In the genomic region with DNA sequence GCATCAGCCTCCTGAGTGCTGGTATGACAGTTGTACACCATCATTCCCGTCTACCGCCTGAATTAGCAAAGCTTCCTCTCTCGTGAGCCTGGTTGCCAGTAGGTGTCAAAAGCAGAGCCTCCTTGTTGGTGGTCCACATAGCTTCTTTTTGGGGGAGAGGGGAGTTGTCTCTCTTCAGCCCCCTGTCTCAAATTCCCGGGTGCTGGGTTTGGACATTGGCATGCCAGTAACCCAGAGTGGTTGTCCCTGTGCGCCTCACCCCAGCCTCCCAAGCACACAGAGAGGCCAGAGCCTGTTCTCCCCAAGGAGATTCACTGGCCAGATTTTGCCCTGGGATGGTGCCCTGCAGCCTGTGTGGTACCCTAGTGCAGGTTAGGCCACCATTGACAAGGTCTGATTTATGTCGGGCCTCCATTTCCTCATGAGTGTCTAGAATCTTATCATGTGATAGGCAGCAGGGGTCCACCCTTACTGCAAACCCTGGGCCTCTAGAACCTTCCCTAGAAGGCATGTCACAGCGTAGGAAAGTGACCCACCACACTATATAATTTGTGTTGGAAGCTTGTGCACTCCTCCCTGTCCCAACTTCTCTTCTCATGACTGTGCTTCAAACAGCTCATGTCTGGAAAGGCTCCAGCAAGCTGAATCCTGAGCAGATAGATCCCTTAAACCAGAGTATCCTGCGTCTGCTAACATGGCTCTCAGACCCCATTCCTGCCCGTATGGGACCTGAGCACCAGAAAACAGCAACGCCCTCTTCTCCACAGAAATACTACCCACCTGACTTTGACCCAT, we compare ENCODE assay signal across 8 mouse cellular contexts. TPM values are rescaled to one million over a fixed set of nuclear protein-coding genes. Genes with fewer than 3 reads are reported as not detected.
DNase-seq lines count a peak whose midpoint lies in the region; ATAC-seq and TF ChIP-seq lines count a peak whose summit lies in the region.

No protein-coding gene starts in this region.

- H3K9me3 ChIP-seq in kidney, embryonic 14.5 days (ENCODE audit: control insufficient read depth, low read length) = no peaks in the 10 kb centered on the region
- H3K9me3 ChIP-seq in forebrain, postnatal 0 days (ENCODE audit: low read length) = no peaks in the 10 kb centered on the region

- peak overlapping the region; percentile 65; the same call in 1 of the 2 replicates for H3K9ac ChIP-seq in kidney, embryonic 14.5 days (ENCODE audit: low read depth, low read length)
- H3K9ac ChIP-seq in forebrain, postnatal 0 days = 0 out of 2 replicates have a peak overlapping the region, but pooled peaks have one; percentile 47

- H3K79me2 ChIP-seq in macrophage (ENCODE audit: inconsistent target) = peaks cover 11% of the 10 kb centered on the region; the same call in 1 of the 2 replicates

- no peak for DNase-seq in kidney, adult 18-20 months
- DNase-seq in forebrain, postnatal 0 days = no peak
- no peak for DNase-seq in gastrocnemius, postnatal 25 days
- no peak for DNase-seq in frontal cortex, postnatal 36 days (ENCODE audit: low spot score in 2 of 2)
- DNase-seq in right cerebral cortex, postnatal 25 days = no peak

- H3K4me1 ChIP-seq in kidney, embryonic 14.5 days (ENCODE audit: control insufficient read depth, insufficient read depth, low read length) = 0 out of 2 replicates have a peak, but pooled peaks cover 9% of the 10 kb centered on the region
- H3K4me1 ChIP-seq in brown adipose tissue, adult 24 weeks (ENCODE audit: control insufficient read depth, insufficient read depth, insufficient read length, low read length) = no peaks in the 10 kb centered on the region; the same call in 1 of the 2 replicates
- peaks cover 12% of the 10 kb centered on the region for H3K4me1 ChIP-seq in forebrain, postnatal 0 days (ENCODE audit: insufficient read depth)

- peaks cover 32% of the 10 kb centered on the region for H3K36me3 ChIP-seq in kidney, embryonic 14.5 days (ENCODE audit: control insufficient read depth, insufficient read depth, low read length)
- peaks cover 32% of the 10 kb centered on the region for H3K36me3 ChIP-seq in forebrain, postnatal 0 days (ENCODE audit: insufficient read depth)
- peaks cover 3% of the 10 kb centered on the region for H3K36me3 ChIP-seq in macrophage (ENCODE audit: inconsistent target)

- peak overlapping the region; percentile 58 for H3K4me3 ChIP-seq in kidney, embryonic 14.5 days (ENCODE audit: low read length)
- peak overlapping the region; percentile 46 for H3K4me3 ChIP-seq in brown adipose tissue, adult 24 weeks (ENCODE audit: insufficient read depth, low read depth, low read length)
- H3K4me3 ChIP-seq in forebrain, postnatal 0 days (ENCODE audit: low read depth, low read length) = peak overlapping the region; percentile 49
- peak overlapping the region; percentile 52 for H3K4me3 ChIP-seq in macrophage (ENCODE audit: inconsistent target)

- ATAC-seq in kidney, embryonic 14.5 days (ENCODE audit: low FRiP score, low TSS enrichment) = no peak
- ATAC-seq in forebrain, postnatal 0 days = no peak

- H3K27ac ChIP-seq in kidney, embryonic 14.5 days (ENCODE audit: low read depth, low read length) = no peak overlapping the region
- H3K27ac ChIP-seq in brown adipose tissue, adult 24 weeks (replicated peaks; ENCODE audit: low read depth, low read length) = no peak overlapping the region; the same call in 1 of the 2 replicates
- peak overlapping the region; percentile 93; the same call in 1 of the 2 replicates for H3K27ac ChIP-seq in forebrain, postnatal 0 days (ENCODE audit: low read depth, low read length)
- H3K27ac ChIP-seq in macrophage = peak overlapping the region; percentile 92

- WGBS in kidney, embryonic 14.5 days = 77% methylated on average over 10 of the region's 10 CpGs
- 74% methylated on average over 10 of the region's 10 CpGs for WGBS in forebrain, postnatal 0 days
- WGBS in macrophage (ENCODE audit: missing documents) = 72% methylated on average over 10 of the region's 10 CpGs

- H3K27me3 ChIP-seq in kidney, embryonic 14.5 days (ENCODE audit: control insufficient read depth, insufficient read depth, low read length) = no peaks in the 10 kb centered on the region
- H3K27me3 ChIP-seq in forebrain, postnatal 0 days (ENCODE audit: insufficient read depth, low read length) = no peaks in the 10 kb centered on the region

- peak overlapping the region; percentile 46 for H3K4me2 ChIP-seq in kidney, embryonic 14.5 days (replicated peaks; ENCODE audit: low read depth, low read length)
- peak overlapping the region; percentile 54 for H3K4me2 ChIP-seq in forebrain, postnatal 0 days (ENCODE audit: low read depth)

- TF ChIP-seq CTCF in forebrain, postnatal 0 days (IDR thresholded peaks at IDR 0.05; ENCODE audit: low read depth) = no peak

RNA-seq across cellular contexts. Expression of gene Yju2, which starts 1.2 kb away (rescaled TPM):
- 24.3 and 27.9 TPM in 2 replicates for polyA plus RNA-seq in kidney, embryonic 14.5 days (2014; fragmentation: Nextera tagmentation; extraction: Ambion mirVana)
- polyA plus RNA-seq in brown adipose tissue, adult 24 weeks (2012; ENCODE audit: insufficient read depth, insufficient read length, missing spikeins) = 4.6 and 6.0 TPM in 2 replicates
- total RNA-seq in forebrain, postnatal 0 days (2014; rRNA removed) = 12.9 and 15.2 TPM in 2 replicates
- polyA plus RNA-seq in forebrain, postnatal 0 days (2015; fragmentation: Nextera tagmentation; extraction: Ambion mirVana) = 12.9 and 15.2 TPM in 2 replicates
- 10 to 100 TPM; 20.7 to 49.9 (median 32.1) TPM for total RNA-seq in macrophage (2018; cell fraction: chromatin; rRNA removed)
- total RNA-seq in macrophage (2018; cell fraction: cytosol; rRNA removed) = 10 to 100 TPM in 25 of 26 experiments, 1 to 10 TPM in 1; 9.1 to 20.3 (median 13.2) TPM
- total RNA-seq in macrophage (2018; cell fraction: nucleus; rRNA removed) = 10 to 100 TPM; 15.3 to 47.0 (median 25.2) TPM
- 10.7 to 11.5 TPM (median 10.8 TPM) in 3 replicates for polyA plus RNA-seq in macrophage (2018)
- 1 to 10 TPM; 7.8 TPM for total RNA-seq in gastrocnemius, postnatal 25 days (2021)

RNA-seq across cellular contexts. Expression of gene Ebi3, which starts 7.7 kb away (rescaled TPM):
- polyA plus RNA-seq in kidney, embryonic 14.5 days (2014; fragmentation: Nextera tagmentation; extraction: Ambion mirVana) = 2.0 and 2.2 TPM in 2 replicates
- polyA plus RNA-seq in brown adipose tissue, adult 24 weeks (2012; ENCODE audit: insufficient read depth, insufficient read length, missing spikeins) = 0.91 and 2.3 TPM in 2 replicates
- total RNA-seq in forebrain, postnatal 0 days (2014; rRNA removed) = 2.1 and 3.4 TPM in 2 replicates
- 6.4 and 7.7 TPM in 2 replicates for polyA plus RNA-seq in forebrain, postnatal 0 days (2015; fragmentation: Nextera tagmentation; extraction: Ambion mirVana)
- 100 to 1,000 TPM in 4 of 26 experiments, 10 to 100 TPM in 20, 1 to 10 TPM in 2; 5.9 to 185 (median 55.3) TPM for total RNA-seq in macrophage (2018; cell fraction: chromatin; rRNA removed)
- 100 to 1,000 TPM in 19 of 26 experiments, 10 to 100 TPM in 7; 78.9 to 400 (median 225) TPM for total RNA-seq in macrophage (2018; cell fraction: cytosol; rRNA removed)
- 100 to 1,000 TPM in 21 of 26 experiments, 10 to 100 TPM in 5; 45.0 to 322 (median 170) TPM for total RNA-seq in macrophage (2018; cell fraction: nucleus; rRNA removed)
- polyA plus RNA-seq in macrophage (2018) = 47.4 to 91.9 TPM (median 63.3 TPM) in 3 replicates
- under 1 TPM in 1 of 2 experiments, not detected in 1; 0.31 TPM for total RNA-seq in gastrocnemius, postnatal 25 days (2021)

RNA-seq across cellular contexts. Expression of gene Shd, which starts 10.1 kb away (rescaled TPM):
- 22.3 and 27.0 TPM in 2 replicates for polyA plus RNA-seq in kidney, embryonic 14.5 days (2014; fragmentation: Nextera tagmentation; extraction: Ambion mirVana)
- polyA plus RNA-seq in brown adipose tissue, adult 24 weeks (2012; ENCODE audit: insufficient read depth, insufficient read length, missing spikeins) = not detected in 2 replicates
- total RNA-seq in forebrain, postnatal 0 days (2014; rRNA removed) = 124 and 152 TPM in 2 replicates
- 106 and 116 TPM in 2 replicates for polyA plus RNA-seq in forebrain, postnatal 0 days (2015; fragmentation: Nextera tagmentation; extraction: Ambion mirVana)
- 1 to 10 TPM in 8 of 26 experiments, under 1 TPM in 2, not detected in 16; 0.45 to 2.9 (median 1.9) TPM for total RNA-seq in macrophage (2018; cell fraction: chromatin; rRNA removed)
- total RNA-seq in macrophage (2018; cell fraction: cytosol; rRNA removed) = not detected
- 1 to 10 TPM in 10 of 26 experiments, under 1 TPM in 4, not detected in 12; 0.67 to 3.9 (median 1.4) TPM for total RNA-seq in macrophage (2018; cell fraction: nucleus; rRNA removed)
- polyA plus RNA-seq in macrophage (2018) = not detected in 3 replicates
- under 1 TPM in 1 of 2 experiments, not detected in 1; 0.28 TPM for total RNA-seq in gastrocnemius, postnatal 25 days (2021)

RNA-seq across cellular contexts. Expression of gene Zfp119b, which starts 10.8 kb away (rescaled TPM):
- 6.8 and 6.9 TPM in 2 replicates for polyA plus RNA-seq in kidney, embryonic 14.5 days (2014; fragmentation: Nextera tagmentation; extraction: Ambion mirVana)
- polyA plus RNA-seq in brown adipose tissue, adult 24 weeks (2012; ENCODE audit: insufficient read depth, insufficient read length, missing spikeins) = 1.3 and 3.3 TPM in 2 replicates
- total RNA-seq in forebrain, postnatal 0 days (2014; rRNA removed) = 5.7 and 6.5 TPM in 2 replicates
- polyA plus RNA-seq in forebrain, postnatal 0 days (2015; fragmentation: Nextera tagmentation; extraction: Ambion mirVana) = 5.4 and 6.0 TPM in 2 replicates
- total RNA-seq in macrophage (2018; cell fraction: chromatin; rRNA removed) = 1 to 10 TPM; 1.9 to 8.2 (median 5.8) TPM
- total RNA-seq in macrophage (2018; cell fraction: cytosol; rRNA removed) = 1 to 10 TPM; 2.8 to 7.3 (median 5.1) TPM
- total RNA-seq in macrophage (2018; cell fraction: nucleus; rRNA removed) = 10 to 100 TPM in 4 of 26 experiments, 1 to 10 TPM in 22; 4.4 to 16.1 (median 7.0) TPM
- polyA plus RNA-seq in macrophage (2018) = 4.5 to 7.3 TPM (median 5.6 TPM) in 3 replicates
- 1 to 10 TPM; 3.0 to 3.1 TPM for total RNA-seq in gastrocnemius, postnatal 25 days (2021)

RNA-seq across cellular contexts. Expression of gene Fsd1, which starts 26.2 kb away (rescaled TPM):
- polyA plus RNA-seq in kidney, embryonic 14.5 days (2014; fragmentation: Nextera tagmentation; extraction: Ambion mirVana) = 20.7 and 25.7 TPM in 2 replicates
- polyA plus RNA-seq in brown adipose tissue, adult 24 weeks (2012; ENCODE audit: insufficient read depth, insufficient read length, missing spikeins) = 0.59 TPM in 1 of 2 replicates, not detected in the other
- 106 and 113 TPM in 2 replicates for total RNA-seq in forebrain, postnatal 0 days (2014; rRNA removed)
- 162 and 169 TPM in 2 replicates for polyA plus RNA-seq in forebrain, postnatal 0 days (2015; fragmentation: Nextera tagmentation; extraction: Ambion mirVana)
- 1 to 10 TPM in 1 of 26 experiments, not detected in 25; 1.2 TPM for total RNA-seq in macrophage (2018; cell fraction: chromatin; rRNA removed)
- not detected for total RNA-seq in macrophage (2018; cell fraction: cytosol; rRNA removed)
- not detected for total RNA-seq in macrophage (2018; cell fraction: nucleus; rRNA removed)
- polyA plus RNA-seq in macrophage (2018) = not detected in 3 replicates
- not detected for total RNA-seq in gastrocnemius, postnatal 25 days (2021)

Comparison
In these comparisons a context has a peak if more than half of its experiments do, and no peak if none do; other contexts are left out.
1. H3K27ac ChIP-seq: peak in forebrain, postnatal 0 days (single experiment) and macrophage (single experiment); none in kidney, embryonic 14.5 days (single experiment) and brown adipose tissue, adult 24 weeks (single experiment).
2. RNA of gene Shd, which starts 10.1 kb away (polyA plus RNA-seq): 106 to 116 TPM in forebrain, postnatal 0 days and 22.3 to 27.0 TPM in kidney, embryonic 14.5 days; not detected in brown adipose tissue, adult 24 weeks and not detected in macrophage; every median in the first group is over 10 times any median in the second.
3. Peak in every context shown above with its lines, with median percentiles within 50 percentile points of each other: H3K4me3 ChIP-seq.